Mouse (Mus musculus) gastrocnemius, adult 2 months (tissue): ENCODE measurements around the gene Rnf24. TPM values are rescaled to one million over a fixed set of nuclear protein-coding genes. Genes with fewer than 3 reads are reported as not detected.
"Not testable (repeated sequence)": the region's sequence is repeated elsewhere in the genome, so short reads cannot be mapped to it uniquely, and the experiment has no call there.

Experiments
- DNase-seq: peaks from one replicate; pipeline ENCODE4 v3.0.0; 2022
- H3K27ac ChIP-seq: fragments of 200-600 bp; 2 replicates; pipeline ENCODE4 v1.8.1; 2022; ENCODE audit warnings: mild to moderate bottlenecking
- H3K4me3 ChIP-seq: fragments of 200-600 bp; 2 replicates; pipeline ENCODE4 v1.8.1; 2022; ENCODE audit warnings: mild to moderate bottlenecking, moderate library complexity
- CTCF ChIP-seq: fragments of 200-600 bp; IDR thresholded peaks from 2 replicates; pipeline ENCODE4 v1.8.1; 2022; ENCODE audit warnings: antibody characterized with exemption, mild to moderate bottlenecking, moderate library complexity
- intact Hi-C: fragments of 180-260 bp; cut with DNase I; formaldehyde crosslinking; loops from one replicate; pipeline ENCODE4 v1.15.1; 2025
- total RNA-seq, 2 experiments: library from RNA; stranded (reverse); gene quantifications; 2 replicates each; pipeline ENCODE4 v1.2.3; 2021

Gene Rnf24
- total RNA-seq, 2 experiments from 2014 or later: 1.5 to 1.7 TPM

DNA sequence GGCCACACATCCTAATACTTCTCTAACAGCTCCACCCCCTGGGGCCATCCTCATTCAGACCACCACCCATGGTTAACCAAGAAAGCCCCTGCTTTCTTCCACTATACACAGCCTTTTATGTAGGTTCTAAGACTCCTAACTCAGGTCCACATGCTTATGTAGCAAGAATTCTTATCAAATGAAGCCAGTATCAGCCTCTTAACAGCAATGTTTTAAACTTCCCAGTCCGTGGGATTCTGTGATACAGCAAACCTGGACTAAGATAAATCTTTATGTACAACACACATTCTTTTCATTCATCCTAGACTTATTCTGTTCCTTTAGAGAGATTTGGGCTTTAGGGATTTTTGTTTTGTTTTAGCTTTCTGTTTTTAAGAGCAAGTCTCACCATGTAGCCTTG lies 29.0 kb downstream of the Rnf24 start:
- Histone ChIP-seq H3K4me3 (no peak overlapping the region), H3K27ac (no peak overlapping the region)
- intact Hi-C loops: no loop called here
- no peak for TF ChIP-seq CTCF
- DNase-seq: no peak

DNA sequence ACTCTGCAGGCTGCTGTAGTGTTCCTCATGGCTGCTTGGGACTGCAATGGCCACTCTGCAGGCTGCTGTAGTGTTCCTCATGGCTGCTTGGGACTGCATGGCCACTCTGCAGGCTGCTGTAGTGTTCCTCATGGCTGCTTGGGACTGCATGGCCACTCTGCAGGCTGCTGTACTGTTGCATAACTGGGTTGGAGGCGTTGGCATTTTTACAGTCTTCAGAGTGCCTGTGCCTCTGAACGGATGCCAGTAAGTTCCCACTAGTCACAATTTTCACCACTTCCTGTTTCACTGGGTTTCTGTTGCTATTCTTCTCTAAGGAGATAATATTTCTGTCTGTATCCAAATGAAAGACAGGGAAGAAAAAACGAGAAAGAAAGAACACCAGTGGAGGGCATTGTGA lies 31.5 kb downstream of the Rnf24 start:
- DNase-seq: not testable (repeated sequence)

GRCm38 (mm10) chr2:131319401-131319800 lies 33.3 kb downstream of the Rnf24 start:
- no peak for TF ChIP-seq CTCF
- H3K27ac ChIP-seq: no peak overlapping the region
- intact Hi-C loops: no loop called here
- no peak for DNase-seq
- no peak overlapping the region for H3K4me3 ChIP-seq

More for the DNA sequence above, 31.5 kb downstream of the Rnf24 start:
- H3K4me3 ChIP-seq, intact Hi-C loops, H3K27ac ChIP-seq: not testable (repeated sequence)

DNA sequence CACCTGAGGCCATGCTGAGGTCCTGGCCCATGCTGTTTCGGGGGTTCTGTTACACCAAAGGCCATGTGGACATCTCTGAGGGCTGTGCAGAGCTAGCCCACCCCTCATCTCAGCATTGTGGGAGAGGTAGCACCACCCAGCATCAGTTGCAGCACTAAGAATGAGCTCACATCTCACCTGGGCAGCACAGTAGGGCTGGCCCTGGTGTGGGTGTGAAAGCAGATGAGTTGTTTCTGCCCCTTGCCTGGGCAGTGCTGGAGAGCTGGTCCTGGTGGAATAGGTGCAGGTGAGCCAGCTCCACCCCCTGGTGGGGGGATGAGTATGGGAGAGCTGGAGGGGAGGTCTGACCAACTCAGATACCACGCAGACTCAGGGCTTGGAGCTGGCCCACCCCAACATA lies 36.5 kb downstream of the Rnf24 start:
- Histone ChIP-seq H3K27ac (no peak overlapping the region), H3K4me3 (no peak overlapping the region)
- DNase-seq: no peak
- intact Hi-C loops: no loop called here
- TF ChIP-seq CTCF: no peak

GRCm38 (mm10) chr2:131309296-131309695 lies 43.4 kb downstream of the Rnf24 start:
- intact Hi-C loops: no loop called here
- TF ChIP-seq CTCF: no peak

DNA sequence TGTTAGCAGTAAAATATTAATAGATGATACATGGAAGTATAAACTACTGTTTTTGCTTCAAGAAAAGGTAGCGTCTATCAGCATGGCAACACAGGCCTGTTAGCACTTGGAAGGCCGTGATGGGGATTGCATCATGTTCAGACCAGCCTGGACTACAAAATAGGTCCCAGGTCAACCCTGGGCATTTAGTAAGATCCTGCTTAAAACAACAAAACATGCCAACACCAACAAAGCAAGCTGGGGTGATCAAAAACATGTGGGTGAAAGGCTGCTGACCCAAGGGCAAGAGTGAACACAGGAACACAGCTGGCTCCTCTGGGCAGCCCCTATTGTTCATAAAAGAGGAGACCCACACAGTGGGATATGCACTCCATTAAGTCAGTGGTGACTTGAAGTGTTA lies 44.9 kb downstream of the Rnf24 start:
- TF ChIP-seq CTCF: no peak
- Histone ChIP-seq H3K27ac (no peak overlapping the region), H3K4me3 (no peak overlapping the region)
- intact Hi-C loops: no loop called here
- DNase-seq: no peak

More at GRCm38 (mm10) chr2:131309296-131309695, 43.4 kb downstream of the Rnf24 start:
- no peak for DNase-seq
- H3K4me3 ChIP-seq: no peak overlapping the region
- no peak overlapping the region for H3K27ac ChIP-seq

DNA sequence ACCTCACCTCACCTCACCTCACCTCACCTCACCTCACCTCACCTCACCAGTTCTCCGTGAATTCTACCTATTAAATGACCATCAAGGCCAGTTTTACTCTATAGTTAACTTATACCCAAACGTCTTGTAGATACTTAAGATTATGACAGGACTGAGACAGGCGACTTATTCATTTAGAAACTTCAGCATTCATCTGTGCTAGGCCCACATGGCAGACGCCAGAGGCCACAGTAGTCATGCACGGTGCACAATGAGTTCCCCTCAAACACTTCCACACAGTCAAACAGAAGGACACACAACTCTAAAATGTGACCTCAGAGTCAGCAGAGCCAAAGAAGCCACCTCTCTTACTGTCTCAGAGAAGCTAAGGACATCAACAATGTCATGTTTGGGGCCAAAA lies 45.3 kb downstream of the Rnf24 start:
- TF ChIP-seq CTCF: no peak
- intact Hi-C loops: no loop called here
- DNase-seq: no peak
- no peak overlapping the region for H3K4me3 ChIP-seq
- no peak overlapping the region for H3K27ac ChIP-seq

DNA sequence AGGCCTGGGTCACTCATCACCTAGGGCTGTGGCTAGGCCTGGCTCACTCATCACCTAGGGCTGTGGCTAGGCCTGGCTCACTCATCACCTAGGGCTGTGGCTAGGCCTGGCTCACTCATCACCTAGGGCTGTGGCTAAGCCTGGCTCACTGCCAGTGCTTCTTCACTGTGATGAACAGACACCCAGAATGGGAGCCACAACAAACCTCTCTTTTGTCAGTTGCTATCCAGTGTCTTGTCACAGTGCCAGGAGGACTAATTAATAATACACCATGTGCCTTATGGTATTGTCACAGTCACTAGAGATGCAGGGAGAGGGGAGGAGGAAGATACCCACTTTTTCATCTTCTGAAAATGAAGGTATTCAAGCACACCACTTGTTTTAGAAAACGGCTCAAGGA lies 47.5 kb downstream of the Rnf24 start:
- intact Hi-C loops, DNase-seq, H3K4me3 ChIP-seq, H3K27ac ChIP-seq: not testable (repeated sequence)

GRCm38 (mm10) chr2:131304497-131304896 lies 48.2 kb downstream of the Rnf24 start:
- no peak overlapping the region for H3K4me3 ChIP-seq
- intact Hi-C loops: loop anchor here (5.0 kb wide), 1 partner anchor 38 kb away; no protein-coding TSS in a partner anchor
- H3K27ac ChIP-seq: no peak overlapping the region
- no peak for DNase-seq
- no peak for TF ChIP-seq CTCF

DNA sequence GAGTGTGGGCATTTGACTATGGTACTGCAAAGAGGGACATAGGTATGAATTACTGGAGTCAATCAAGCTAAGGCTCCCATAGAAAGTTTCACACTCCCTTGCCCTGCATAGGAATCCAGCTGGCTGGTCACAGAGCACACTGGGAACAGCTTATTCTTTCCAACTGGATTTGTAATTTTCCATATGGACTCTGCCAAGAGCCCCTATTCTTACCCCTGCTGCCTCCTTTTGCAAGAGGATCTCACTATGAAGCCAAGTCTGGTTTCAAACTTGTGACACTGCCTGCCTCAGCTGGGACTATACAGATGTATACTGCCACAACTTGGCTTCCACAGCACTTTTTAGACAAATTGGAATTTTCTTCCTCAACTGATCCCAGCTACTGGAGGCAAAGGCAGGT lies 51.1 kb downstream of the Rnf24 start:
- TF ChIP-seq CTCF: no peak
- Histone ChIP-seq H3K4me3 (no peak overlapping the region), H3K27ac (peak overlapping the region; percentile 12; the same call in 1 of the 2 replicates)
- intact Hi-C loops: loop anchor here (5.0 kb wide), 1 partner anchor 41 kb away; no protein-coding TSS in a partner anchor
- no peak for DNase-seq

GRCm38 (mm10) chr2:131300485-131300884 lies 52.2 kb downstream of the Rnf24 start:
- no peak for DNase-seq
- Histone ChIP-seq H3K4me3 (no peak overlapping the region), H3K27ac (no peak overlapping the region)
- no peak for TF ChIP-seq CTCF
- intact Hi-C loops: loop anchor here (5.0 kb wide), 1 partner anchor 42 kb away; no protein-coding TSS in a partner anchor

DNA sequence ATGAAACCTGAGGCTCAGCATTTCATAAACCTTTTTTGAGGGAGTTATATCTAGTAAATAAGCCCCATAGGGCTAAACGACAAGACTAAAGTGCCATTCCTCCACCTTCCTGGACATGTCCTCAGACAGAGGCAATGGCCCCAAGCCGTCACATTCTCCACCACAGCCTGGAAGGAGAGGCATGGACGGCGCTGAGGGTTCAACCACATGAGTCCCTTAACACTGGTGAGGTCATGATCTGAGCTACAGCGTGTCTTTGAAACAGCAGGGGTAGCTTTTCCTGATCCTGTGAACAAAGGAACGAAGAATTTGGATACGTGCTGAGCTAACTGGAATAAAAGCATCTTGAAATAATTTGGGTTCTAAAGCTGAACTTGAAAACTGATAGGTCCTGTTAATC lies 54.0 kb downstream of the Rnf24 start:
- DNase-seq, H3K4me3 ChIP-seq, intact Hi-C loops: not testable (repeated sequence)

GRCm38 (mm10) chr2:131296746-131297261 lies 55.9 kb downstream of the Rnf24 start:
- no peak overlapping the region for H3K27ac ChIP-seq
- DNase-seq: no peak
- TF ChIP-seq CTCF: no peak
- intact Hi-C loops: no loop called here
- H3K4me3 ChIP-seq: no peak overlapping the region

More for the DNA sequence above, 54.0 kb downstream of the Rnf24 start:
- H3K27ac ChIP-seq: not testable (repeated sequence)

DNA sequence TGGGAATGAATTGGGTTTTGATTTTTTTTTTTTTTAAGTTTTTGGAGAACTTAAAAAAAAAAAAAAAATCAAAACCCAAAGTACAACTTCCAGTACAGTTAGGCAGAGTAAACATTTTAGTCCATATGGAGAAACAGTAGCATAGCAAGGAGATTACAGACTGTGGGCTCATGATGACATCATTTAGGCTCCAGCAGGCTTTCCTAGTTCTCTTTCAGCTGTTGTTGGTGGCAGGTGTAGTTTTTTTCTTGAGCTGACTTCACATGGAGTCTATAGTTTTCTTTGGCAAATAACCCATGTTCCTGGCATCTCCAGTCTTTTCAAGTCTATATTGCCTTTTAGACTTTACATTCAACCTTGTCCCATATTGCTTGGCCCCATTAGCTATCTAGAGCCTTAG lies 62.0 kb downstream of the Rnf24 start:
- TF ChIP-seq CTCF: no peak
- no peak overlapping the region for H3K27ac ChIP-seq
- no peak overlapping the region for H3K4me3 ChIP-seq
- DNase-seq: no peak
- intact Hi-C loops: no loop called here
